Mouse (Mus musculus): ENCODE measurements at regions not wholly inside any gene's neighbourhood (a gene's known extent, or its start where the extent isn't known, plus 50 kb on each side); places are given as distances from the start of the nearest gene placed in this dataset.

GRCm38 (mm10) chr7:130016015-130016874 lies 424.6 kb downstream of the Wdr11 start:
- no peak for TF ChIP-seq CHD2 (IDR thresholded peaks at IDR 0.05; ENCODE audit: low read depth, low read length)
- TF ChIP-seq HCFC1 (IDR thresholded peaks at IDR 0.05; ENCODE audit: borderline replicate concordance, insufficient read depth, low read length), result no peak
- no peak for TF ChIP-seq MAFK (IDR thresholded peaks at IDR 0.05; ENCODE audit: insufficient read depth, low read depth, low read length)

Measured in ES-E14 (cell line).